Mouse (Mus musculus) bone marrow macrophage, adult 2 months (primary cell): ENCODE data around the gene Pgbd5.

Experiments
- CTCF ChIP-seq: IDR thresholded peaks from 2 replicates; pipeline ENCODE4 v1.5.1; 2012; ENCODE audit warnings: low read depth, mild to moderate bottlenecking, low read length, moderate library complexity
- POLR2A ChIP-seq: IDR thresholded peaks from 2 replicates; pipeline ENCODE4 v1.6.1; 2012; ENCODE audit warnings: mild to moderate bottlenecking, low read depth, low read length, borderline replicate concordance

DNA sequence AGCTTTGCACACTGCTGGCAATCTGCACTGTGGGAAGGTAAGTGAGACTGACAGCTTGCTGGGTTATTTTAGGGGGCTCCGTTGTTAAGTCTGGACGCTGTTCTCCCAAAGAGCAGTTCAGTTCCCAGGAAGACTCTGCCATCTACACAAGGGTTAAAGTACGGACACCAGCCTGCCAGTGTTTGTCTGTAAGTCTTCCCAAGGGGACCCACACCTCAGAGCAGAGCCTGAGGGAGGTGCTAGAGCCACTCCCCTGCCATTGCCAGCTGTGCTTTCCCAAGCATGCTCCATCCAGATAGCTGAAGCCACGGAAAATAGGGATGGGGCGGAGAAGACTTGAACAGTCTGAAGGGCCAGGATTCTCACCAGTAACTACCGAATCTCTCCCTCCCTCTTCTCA, 8.6 kb downstream of the Pgbd5 start:
- TF ChIP-seq CTCF (no peak), POLR2A (no peak)
